Mouse (Mus musculus) megakaryocyte, embryonic 14.5 days (primary cell): ENCODE data around the gene Zp3.

ENCODE experiments used
- FLI1 ChIP-seq: IDR thresholded peaks from 2 replicates; pipeline ENCODE4 v1.6.1; 2012; ENCODE audit warnings: low read length, inconsistent platforms, mixed read lengths
- GATA1 ChIP-seq: IDR thresholded peaks from 3 replicates; pipeline ENCODE4 v1.6.1; 2012; ENCODE audit warnings: mixed read lengths, low read length, inconsistent platforms, borderline replicate concordance

- TF ChIP-seq GATA1: no peak
- TF ChIP-seq FLI1: no peak
These were observed 4.7 kb downstream of the Zp3 start for GRCm38 (mm10) chr5:135984546-135985044.
